Comparison of ENCODE assay signal across 8 mouse cellular contexts in the genomic region with DNA sequence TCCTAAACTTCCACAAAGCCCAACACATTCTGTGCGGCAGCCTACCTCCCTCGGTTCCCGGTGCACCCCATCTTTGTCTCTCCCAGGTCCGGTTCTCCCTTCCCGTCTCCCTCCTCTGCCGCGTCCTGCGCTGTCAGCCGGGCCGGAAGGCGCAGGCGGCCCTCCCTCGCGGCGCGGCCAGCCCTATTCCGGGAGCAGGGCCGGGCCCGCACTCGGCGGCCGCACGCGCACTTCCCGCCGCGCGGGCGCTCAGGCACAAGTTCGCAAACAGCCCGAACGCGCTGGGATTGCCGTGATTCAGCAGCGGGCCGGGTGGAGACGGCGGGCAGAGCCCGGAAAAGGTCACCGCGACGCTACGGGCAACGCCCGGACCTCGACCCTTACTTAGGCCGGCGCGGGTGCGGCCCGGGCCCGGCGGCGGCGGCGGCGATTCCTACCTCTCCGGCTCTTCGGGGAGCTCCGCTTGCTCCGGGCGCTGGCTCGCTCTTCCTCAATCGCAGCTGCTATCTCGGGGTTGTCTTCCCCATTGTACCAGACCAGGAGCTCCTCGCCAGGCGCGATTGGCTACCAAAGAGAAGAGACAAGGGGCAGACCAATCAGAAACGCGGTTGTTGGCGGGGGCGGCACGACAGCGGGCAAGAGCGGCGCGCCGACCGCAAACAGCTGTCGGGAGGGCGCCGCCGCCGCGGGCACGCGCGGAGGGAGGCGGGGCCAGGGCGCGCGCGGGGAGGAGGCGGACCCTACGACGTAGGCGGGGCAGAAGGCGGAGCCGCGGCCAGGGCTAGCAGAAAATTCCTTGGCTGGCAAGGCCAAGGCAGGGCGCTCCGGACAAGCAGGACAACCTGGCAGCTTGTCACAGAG. TPM values are rescaled to one million over a fixed set of nuclear protein-coding genes. Genes with fewer than 3 reads are reported as not detected.
DNase-seq lines count a peak whose midpoint lies in the region; ATAC-seq and TF ChIP-seq lines count a peak whose summit lies in the region.

No protein-coding gene starts in this region.

- no peaks in the 10 kb centered on the region for H3K36me3 ChIP-seq in ES-Bruce4 (ENCODE audit: control insufficient read depth, insufficient read depth, low read length, poor library complexity, severe bottlenecking)
- peaks cover 12% of the 10 kb centered on the region for H3K36me3 ChIP-seq in forebrain, embryonic 13.5 days (ENCODE audit: poor library complexity, severe bottlenecking)
- H3K36me3 ChIP-seq in liver, postnatal 0 days (replicated peaks; ENCODE audit: insufficient read depth, low read length) = 0 out of 2 replicates have a peak, but pooled peaks cover 6% of the 10 kb centered on the region
- no peaks in the 10 kb centered on the region for H3K36me3 ChIP-seq in neural tube, embryonic 14.5 days (ENCODE audit: control insufficient read depth, insufficient read depth, low read length)

- ATAC-seq in cerebellum, adult (ENCODE audit: insufficient number of reproducible peaks, low FRiP score, low TSS enrichment) = peak; percentile 99
- ATAC-seq in forebrain, embryonic 13.5 days = peak; percentile 100
- ATAC-seq in liver, postnatal 0 days = peak; percentile 99
- ATAC-seq in neural tube, embryonic 14.5 days (ENCODE audit: low read depth) = peak; percentile 100

- peak overlapping the region; percentile 77 for H3K4me3 ChIP-seq in ES-Bruce4 (ENCODE audit: low read depth, low read length)
- H3K4me3 ChIP-seq in forebrain, embryonic 13.5 days = peak overlapping the region; percentile 90
- peak overlapping the region; percentile 72 for H3K4me3 ChIP-seq in liver, postnatal 0 days (ENCODE audit: low read depth, low read length)
- peak overlapping the region; percentile 91 for H3K4me3 ChIP-seq in neural tube, embryonic 14.5 days (ENCODE audit: low read depth, low read length)

- no peaks in the 10 kb centered on the region for H3K4me1 ChIP-seq in ES-Bruce4 (ENCODE audit: control insufficient read depth, insufficient read depth, low read length)
- H3K4me1 ChIP-seq in forebrain, embryonic 13.5 days = peaks cover 30% of the 10 kb centered on the region
- H3K4me1 ChIP-seq in liver, postnatal 0 days (ENCODE audit: insufficient read depth) = peaks cover 28% of the 10 kb centered on the region
- H3K4me1 ChIP-seq in neural tube, embryonic 14.5 days (ENCODE audit: control insufficient read depth, insufficient read depth, low read length) = peaks cover 22% of the 10 kb centered on the region

- intact Hi-C loops in heart, postnatal 10 days (cut with DNase I) = loop anchor here (2.0 kb wide), 2 partner anchors 49 kb away; no protein-coding TSS in a partner anchor

- DNase-seq in heart, postnatal 10 days = peak; percentile 99 to 100
- DNase-seq in large intestine, adult 2 months (ENCODE audit: low read depth, low spot score) = peak; percentile 95
- peak; percentile 99 for DNase-seq in liver, postnatal 0 days
- peak; percentile 98 for DNase-seq in testis, postnatal 10 days (ENCODE audit: low spot score)

- H3K9ac ChIP-seq in ES-Bruce4 (ENCODE audit: low read depth, poor library complexity, severe bottlenecking) = peak overlapping the region; percentile 91
- peak overlapping the region; percentile 93 for H3K9ac ChIP-seq in forebrain, embryonic 13.5 days
- H3K9ac ChIP-seq in liver, postnatal 0 days (replicated peaks) = peak overlapping the region; percentile 88
- H3K9ac ChIP-seq in neural tube, embryonic 14.5 days (replicated peaks; ENCODE audit: low read depth, low read length) = peak overlapping the region; percentile 91

- TF ChIP-seq CTCF in ES-Bruce4 (IDR thresholded peaks at IDR 0.05; ENCODE audit: low read depth, low read length) = no peak
- no peak for TF ChIP-seq CTCF in liver, postnatal 0 days (IDR thresholded peaks at IDR 0.05; ENCODE audit: low read depth)

- H3K27me3 ChIP-seq in ES-Bruce4 (ENCODE audit: control insufficient read depth, insufficient read depth, low read length, poor library complexity, severe bottlenecking) = no peaks in the 10 kb centered on the region
- H3K27me3 ChIP-seq in forebrain, embryonic 13.5 days = no peaks in the 10 kb centered on the region
- no peaks in the 10 kb centered on the region for H3K27me3 ChIP-seq in liver, postnatal 0 days (ENCODE audit: insufficient read depth, low read length)
- H3K27me3 ChIP-seq in neural tube, embryonic 14.5 days (ENCODE audit: control insufficient read depth, insufficient read depth, low read length) = no peaks in the 10 kb centered on the region

- no peak for TF ChIP-seq EP300 in ES-Bruce4 (IDR thresholded peaks at IDR 0.05; ENCODE audit: insufficient read depth, low read depth, low read length)
- TF ChIP-seq EP300 in liver, postnatal 0 days (IDR thresholded peaks at IDR 0.05; ENCODE audit: low read depth) = no peak

- peak overlapping the region; percentile 68 for H3K4me2 ChIP-seq in forebrain, embryonic 13.5 days
- H3K4me2 ChIP-seq in liver, postnatal 0 days (ENCODE audit: low read depth, low read length) = peak overlapping the region; percentile 78
- H3K4me2 ChIP-seq in neural tube, embryonic 14.5 days (ENCODE audit: low read depth, low read length) = peak overlapping the region; percentile 61

- under 1% methylated on average over 102 of the region's 102 CpGs for WGBS in forebrain, embryonic 13.5 days
- WGBS in large intestine, adult 2 months = under 1% methylated on average over 102 of the region's 102 CpGs
- WGBS in liver, postnatal 0 days (ENCODE audit: insufficient replicate concordance) = under 1% methylated on average over 99 of the region's 102 CpGs
- under 1% methylated on average over 88 of the region's 102 CpGs for WGBS in neural tube, embryonic 14.5 days

- peak overlapping the region; percentile 78 for H3K27ac ChIP-seq in ES-Bruce4 (ENCODE audit: insufficient read depth, low read length)
- H3K27ac ChIP-seq in forebrain, embryonic 13.5 days = peak overlapping the region; percentile 100
- peak overlapping the region; percentile 98 for H3K27ac ChIP-seq in liver, postnatal 0 days (ENCODE audit: low read depth)
- H3K27ac ChIP-seq in neural tube, embryonic 14.5 days (ENCODE audit: low read depth, low read length) = peak overlapping the region; percentile 98

- TF ChIP-seq POLR2A in ES-Bruce4 (IDR thresholded peaks at IDR 0.05; ENCODE audit: insufficient read depth, low read length) = no peak

- H3K9me3 ChIP-seq in ES-Bruce4 (replicated peaks; ENCODE audit: control insufficient read depth, insufficient read depth, low read length, poor library complexity, severe bottlenecking) = no peaks in the 10 kb centered on the region
- no peaks in the 10 kb centered on the region for H3K9me3 ChIP-seq in forebrain, embryonic 13.5 days (replicated peaks)
- no peaks in the 10 kb centered on the region for H3K9me3 ChIP-seq in liver, postnatal 0 days (ENCODE audit: low read length)
- H3K9me3 ChIP-seq in neural tube, embryonic 14.5 days (ENCODE audit: control insufficient read depth, low read length) = no peaks in the 10 kb centered on the region

RNA-seq across cellular contexts. Expression of gene Prdm2, which starts 50.9 kb away (rescaled TPM):
- polyA plus RNA-seq in ES-Bruce4 (2011; ENCODE audit: insufficient read depth, insufficient read length, low read depth, missing spikeins) = 34.9 and 38.2 TPM in 2 replicates
- polyA plus RNA-seq in forebrain, embryonic 13.5 days (2015; fragmentation: Nextera tagmentation; extraction: Ambion mirVana) = 17.6 and 18.6 TPM in 2 replicates
- 10 to 100 TPM; 20.6 to 23.7 TPM for total RNA-seq in heart, postnatal 10 days (2021)
- polyA plus RNA-seq in large intestine, adult 2 months (2012; rRNA removed) = 5.9 and 9.2 TPM in 2 replicates
- 2.6 and 4.1 TPM in 2 replicates for polyA plus RNA-seq in liver, postnatal 0 days (2015; fragmentation: Nextera tagmentation; extraction: Ambion mirVana)
- polyA plus RNA-seq in neural tube, embryonic 14.5 days (2014; fragmentation: Nextera tagmentation; extraction: Ambion mirVana) = 17.1 and 17.8 TPM in 2 replicates

Comparison
In these comparisons a context has a peak if more than half of its experiments do, and no peak if none do; other contexts are left out.
1. Peak in every context shown above with its lines: DNase-seq, ATAC-seq, H3K4me3 ChIP-seq and H3K27ac ChIP-seq.